Mouse (Mus musculus): ENCODE measurements around the gene Srprb.

The Srprb gene

DNA sequence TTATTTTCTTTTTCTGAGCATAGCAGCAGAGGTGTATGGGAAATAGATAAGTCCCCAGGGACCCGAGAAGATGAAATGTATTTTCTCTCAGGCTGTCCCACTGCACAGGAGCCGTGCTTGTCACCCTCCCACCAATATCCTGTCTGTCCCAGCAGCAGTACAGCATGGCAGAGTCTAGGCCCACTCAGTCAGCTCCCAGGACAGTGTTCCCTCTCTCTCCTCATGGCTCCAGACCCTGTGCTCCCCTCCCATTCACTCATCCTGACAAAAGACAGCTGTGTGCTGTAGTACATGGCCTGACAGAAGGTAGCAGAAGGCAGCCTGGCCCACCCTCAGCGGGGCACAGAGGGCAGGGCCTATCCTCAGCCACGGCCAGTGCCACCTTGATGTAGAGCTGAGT, 58.1 kb downstream of the Srprb start:
- DNase-seq (ENCODE audit: low read depth, low spot score) = no peak
- Histone ChIP-seq H3K36me3 (ENCODE audit: control insufficient read depth, insufficient read depth, low read length, poor library complexity, severe bottlenecking) (no peaks in the 10 kb centered on the region), H3K27me3 (ENCODE audit: control insufficient read depth, insufficient read depth, low read length, poor library complexity, severe bottlenecking) (no peaks in the 10 kb centered on the region)

DNA sequence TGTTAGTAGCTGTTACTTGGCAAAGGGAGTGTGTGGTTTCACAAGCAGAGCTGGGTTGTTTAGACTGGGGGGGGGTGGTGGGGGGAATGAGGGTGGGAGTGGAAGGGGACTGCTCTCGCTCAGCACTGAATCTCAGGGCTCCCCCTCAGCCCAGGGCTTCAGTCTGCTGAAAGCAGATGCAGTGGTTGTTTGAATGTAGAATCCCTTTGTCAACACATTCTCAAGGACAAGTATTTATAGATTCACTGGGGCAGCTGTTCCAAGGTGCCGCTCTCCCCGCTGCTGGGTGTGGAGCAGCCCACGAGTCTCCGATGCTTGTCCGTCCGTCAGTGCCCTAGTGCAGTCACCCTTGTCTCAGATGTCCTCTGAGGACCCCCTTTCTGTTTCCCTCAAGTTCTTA, 60.7 kb downstream of the Srprb start:
- DNase-seq (ENCODE audit: low read depth, low spot score) = no peak
- no peaks in the 10 kb centered on the region for H3K27me3 ChIP-seq (ENCODE audit: control insufficient read depth, insufficient read depth, low read length, poor library complexity, severe bottlenecking)
- H3K36me3 ChIP-seq (ENCODE audit: control insufficient read depth, insufficient read depth, low read length, poor library complexity, severe bottlenecking) = no peaks in the 10 kb centered on the region

GRCm38 (mm10) chr9:103140384-103140783, 61.6 kb downstream of the Srprb start:
- no peaks in the 10 kb centered on the region for H3K27me3 ChIP-seq (ENCODE audit: control insufficient read depth, insufficient read depth, low read length, poor library complexity, severe bottlenecking)
- no peak for DNase-seq (ENCODE audit: low read depth, low spot score)
- no peaks in the 10 kb centered on the region for H3K36me3 ChIP-seq (ENCODE audit: control insufficient read depth, insufficient read depth, low read length, poor library complexity, severe bottlenecking)

- no peaks in the 10 kb centered on the region for H3K36me3 ChIP-seq (ENCODE audit: control insufficient read depth, insufficient read depth, low read length, poor library complexity, severe bottlenecking)
- DNase-seq (ENCODE audit: low read depth, low spot score) = no peak
- H3K27me3 ChIP-seq (ENCODE audit: control insufficient read depth, insufficient read depth, low read length, poor library complexity, severe bottlenecking) = no peaks in the 10 kb centered on the region
Measured at GRCm38 (mm10) chr9:103139481-103139880, 62.5 kb downstream of the Srprb start.

Measured in splenic B cell, adult 2 months (primary cell).